Mouse (Mus musculus): ENCODE measurements around the gene Ctcf. TPM values are rescaled to one million over a fixed set of nuclear protein-coding genes. Genes with fewer than 3 reads are reported as not detected.
"Not testable (repeated sequence)": the region's sequence is repeated elsewhere in the genome, so short reads cannot be mapped to it uniquely, and the experiment has no call there.

The Ctcf gene
- 100 to 1,000 TPM in 9 of 26 experiments, 10 to 100 TPM in 17; 32.2 to 135 (median 83.9) TPM for total RNA-seq (2018; cell fraction: chromatin; rRNA removed)
- 10 to 100 TPM; 21.4 to 50.1 (median 40.2) TPM for total RNA-seq (2018; cell fraction: cytosol; rRNA removed)
- 10 to 100 TPM; 31.0 to 89.2 (median 50.9) TPM for total RNA-seq (2018; cell fraction: nucleus; rRNA removed)
- 38.0 to 50.3 TPM (median 38.3 TPM) in 3 replicates for polyA plus RNA-seq (2018)

DNA sequence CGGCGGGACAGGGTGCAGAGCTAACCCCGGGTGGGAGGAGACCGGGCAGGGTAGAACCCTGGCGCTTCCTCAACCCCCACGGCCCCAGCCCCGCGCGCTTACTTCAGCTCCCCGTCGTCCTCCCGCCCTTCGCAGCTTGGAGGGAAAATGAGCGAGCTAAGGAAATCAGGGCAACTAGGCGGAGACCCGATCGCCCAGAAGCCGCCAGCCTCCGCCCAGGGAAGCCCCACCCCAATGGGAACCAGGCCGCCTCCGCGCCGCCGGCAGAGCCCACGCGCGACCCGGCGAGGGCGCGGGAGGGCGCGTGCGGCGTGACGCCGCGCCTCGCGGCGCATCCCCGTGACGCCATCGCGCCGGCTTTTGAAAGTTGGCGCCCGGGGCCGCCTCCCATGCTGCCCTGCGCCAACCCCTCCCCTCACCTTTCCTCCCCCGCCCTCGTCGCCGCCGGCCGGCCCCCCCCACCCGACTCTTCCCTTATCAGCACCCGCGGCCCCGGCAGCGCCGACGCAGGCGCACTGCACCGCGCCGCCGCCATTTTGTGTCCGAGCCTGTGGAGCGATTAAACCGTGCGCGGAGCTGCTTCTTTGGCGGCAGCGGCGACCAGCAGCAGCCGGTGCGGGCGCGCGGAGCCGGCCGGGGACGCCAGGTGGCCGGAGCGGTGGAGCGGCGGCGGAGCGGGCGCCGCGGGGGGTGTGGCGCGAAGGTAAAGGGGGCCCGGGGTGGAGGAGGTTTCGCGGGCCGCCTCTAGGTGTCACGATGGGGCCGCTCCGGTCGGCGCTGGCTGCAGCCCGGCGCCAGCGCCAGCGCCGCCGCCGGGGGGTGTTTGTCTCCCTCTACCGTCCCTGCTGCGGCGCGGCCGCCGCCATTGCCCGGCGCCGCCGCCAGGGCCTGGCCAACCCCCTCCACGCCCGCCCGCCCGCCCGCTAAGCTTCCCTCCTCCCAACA, at the start of gene Ctcf:
Gene Ctcf (plus strand): TSS at position 551 of the 945 bp plus-strand sequence.
- WGBS (ENCODE audit: missing documents), result under 1% methylated on average over 94 of the region's 126 CpGs
- peak within 1 kb of the TSS; percentile 70 for H3K4me3 ChIP-seq (ENCODE audit: inconsistent target)
- no peaks in the 10 kb centered on the region for H3K36me3 ChIP-seq (ENCODE audit: inconsistent target)

GRCm38 (mm10) chr8:105592431-105592830, 43.9 kb upstream of the Ctcf start:
- Histone ChIP-seq H3K79me2 (ENCODE audit: inconsistent target) (no peaks in the 10 kb centered on the region), H3K27ac (no peak overlapping the region), H3K4me3 (ENCODE audit: inconsistent target) (no peak overlapping the region), H3K36me3 (ENCODE audit: inconsistent target) (no peaks in the 10 kb centered on the region)
- 81% methylated on average over 2 of the region's 2 CpGs for WGBS (ENCODE audit: missing documents)

More for the DNA sequence above, at the start of gene Ctcf:
- peak within 1 kb of the TSS; percentile 73 for H3K27ac ChIP-seq
- H3K79me2 ChIP-seq (ENCODE audit: inconsistent target), result peaks cover 47% of the 10 kb centered on the region

DNA sequence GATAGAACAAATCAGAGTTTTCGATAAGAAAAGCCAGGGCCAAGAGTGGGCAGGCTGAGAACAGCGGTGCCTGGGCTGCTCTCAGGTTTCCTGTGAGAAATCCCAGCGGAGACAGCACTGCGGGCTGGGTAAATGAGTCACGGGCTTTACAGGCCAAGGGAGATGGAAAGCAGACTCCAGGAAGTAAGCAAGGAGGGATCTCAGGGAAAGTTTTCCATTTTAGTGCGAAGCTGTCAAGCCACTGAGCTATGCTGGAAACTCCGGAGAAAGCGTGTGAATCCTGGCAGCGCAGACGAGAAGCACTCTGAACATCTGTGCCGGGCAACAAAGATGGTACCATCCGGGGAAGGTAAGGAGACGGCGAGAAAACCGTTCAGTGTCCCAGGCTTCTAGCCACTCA, 42.5 kb upstream of the Ctcf start:
- 74% methylated on average over 15 of the region's 15 CpGs for WGBS (ENCODE audit: missing documents)
- Histone ChIP-seq H3K27ac (no peak overlapping the region), H3K4me3 (ENCODE audit: inconsistent target) (no peak overlapping the region), H3K36me3 (ENCODE audit: inconsistent target) (no peaks in the 10 kb centered on the region), H3K79me2 (ENCODE audit: inconsistent target) (no peaks in the 10 kb centered on the region)

GRCm38 (mm10) chr8:105594451-105595242, 41.7 kb upstream of the Ctcf start:
- H3K36me3 ChIP-seq (ENCODE audit: inconsistent target), result no peaks in the 10 kb centered on the region
- no peaks in the 10 kb centered on the region for H3K79me2 ChIP-seq (ENCODE audit: inconsistent target)
- H3K4me3 ChIP-seq (ENCODE audit: inconsistent target), result no peak overlapping the region
- WGBS (ENCODE audit: missing documents), result 91% methylated on average over 18 of the region's 18 CpGs
- no peak overlapping the region for H3K27ac ChIP-seq

- Histone ChIP-seq H3K4me3 (ENCODE audit: inconsistent target) (peak overlapping the region; percentile 10), H3K27ac (no peak overlapping the region), H3K79me2 (ENCODE audit: inconsistent target) (no peaks in the 10 kb centered on the region), H3K36me3 (ENCODE audit: inconsistent target) (no peaks in the 10 kb centered on the region)
- WGBS (ENCODE audit: missing documents), result 2% methylated on average over 14 of the region's 14 CpGs
Measured at GRCm38 (mm10) chr8:105596362-105597034, 39.9 kb upstream of the Ctcf start.

DNA sequence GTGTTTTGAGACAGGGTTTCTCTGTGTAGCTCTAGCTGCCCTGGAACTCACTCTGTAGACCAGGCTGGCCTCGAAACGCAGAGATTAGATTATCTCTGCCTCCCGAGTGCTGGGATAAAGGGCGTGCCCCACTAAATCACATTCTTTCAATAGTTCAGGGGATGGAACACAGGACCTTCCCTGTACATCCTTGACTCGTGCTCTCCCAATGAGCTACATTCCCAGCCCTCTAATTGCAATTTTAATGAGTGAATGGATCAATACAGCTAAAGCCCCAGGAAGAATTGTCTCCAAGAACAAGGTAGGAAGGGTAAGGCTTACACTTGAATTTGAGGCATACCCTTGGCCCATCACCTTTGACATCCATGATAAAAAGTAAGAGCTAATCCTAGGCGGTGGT, 37.6 kb upstream of the Ctcf start:
- H3K79me2 ChIP-seq (ENCODE audit: inconsistent target), result no peaks in the 10 kb centered on the region
- WGBS (ENCODE audit: missing documents), result 98% methylated on average over 6 of the region's 6 CpGs
- no peak overlapping the region for H3K4me3 ChIP-seq (ENCODE audit: inconsistent target)
- H3K36me3 ChIP-seq (ENCODE audit: inconsistent target), result no peaks in the 10 kb centered on the region
- no peak overlapping the region for H3K27ac ChIP-seq

DNA sequence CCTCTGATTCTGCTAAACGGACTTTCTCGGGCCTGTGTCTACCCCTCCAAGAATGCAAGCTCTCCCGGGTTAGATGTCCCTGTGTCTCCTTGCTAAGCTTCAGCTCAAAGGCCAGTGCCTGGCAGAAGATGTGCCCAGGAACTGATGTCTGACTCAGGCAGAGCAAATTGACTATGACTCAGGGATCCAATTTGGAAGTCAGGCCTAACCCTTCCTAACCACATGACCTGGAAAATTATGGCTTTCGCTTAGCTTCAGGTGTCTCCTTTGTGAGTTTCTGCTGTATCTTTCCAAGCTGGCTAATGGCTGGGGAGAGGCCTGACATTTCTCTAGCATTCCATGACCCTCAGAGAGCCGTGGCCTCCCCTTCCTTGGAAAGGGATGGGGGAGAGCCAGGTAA, 35.1 kb upstream of the Ctcf start:
- H3K79me2 ChIP-seq (ENCODE audit: inconsistent target), result peaks cover 8% of the 10 kb centered on the region; the same call in 1 of the 2 replicates
- H3K36me3 ChIP-seq (ENCODE audit: inconsistent target), result no peaks in the 10 kb centered on the region
- H3K4me3 ChIP-seq (ENCODE audit: inconsistent target), result no peak overlapping the region
- no peak overlapping the region for H3K27ac ChIP-seq
- 84% methylated on average over 5 of the region's 5 CpGs for WGBS (ENCODE audit: missing documents)

DNA sequence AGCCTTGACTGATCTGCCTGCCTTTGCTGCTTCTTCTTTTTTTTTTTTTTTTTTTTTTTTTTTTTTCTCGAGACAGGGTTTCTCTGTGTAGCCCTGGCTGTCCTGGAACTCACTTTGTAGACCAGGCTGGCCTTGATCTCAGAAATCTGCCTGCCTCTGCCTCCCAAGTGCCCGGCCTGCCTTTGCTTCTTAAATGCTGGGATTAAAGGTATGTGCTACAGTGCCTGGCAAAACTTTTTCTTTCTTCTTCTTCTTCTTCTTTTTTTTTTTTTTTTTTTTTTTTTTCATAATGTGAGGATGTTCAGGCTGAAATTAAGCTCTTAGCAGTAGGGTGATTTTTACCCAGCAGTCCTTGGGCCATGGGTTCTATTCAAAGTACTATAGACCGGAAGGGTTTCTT, 33.8 kb upstream of the Ctcf start:
- H3K36me3 ChIP-seq (ENCODE audit: inconsistent target); H3K27ac ChIP-seq; H3K4me3 ChIP-seq (ENCODE audit: inconsistent target): not testable (repeated sequence)
- peaks cover 20% of the 10 kb centered on the region for H3K79me2 ChIP-seq (ENCODE audit: inconsistent target)
- WGBS (ENCODE audit: missing documents), result 81% methylated on average over 2 of the region's 3 CpGs

GRCm38 (mm10) chr8:105604804-105605381, 31.5 kb upstream of the Ctcf start, which contains the start of gene Ripor1:
Gene Ripor1 (plus strand): TSS chr8:105605255.
- Histone ChIP-seq H3K36me3 (ENCODE audit: inconsistent target) (no peaks in the 10 kb centered on the region), H3K79me2 (ENCODE audit: inconsistent target) (peaks cover 34% of the 10 kb centered on the region), H3K27ac (peak within 1 kb of the TSS; percentile 55), H3K4me3 (ENCODE audit: inconsistent target) (peak within 1 kb of the TSS; percentile 78)
- WGBS (ENCODE audit: missing documents), result 1% methylated on average over 34 of the region's 42 CpGs

DNA sequence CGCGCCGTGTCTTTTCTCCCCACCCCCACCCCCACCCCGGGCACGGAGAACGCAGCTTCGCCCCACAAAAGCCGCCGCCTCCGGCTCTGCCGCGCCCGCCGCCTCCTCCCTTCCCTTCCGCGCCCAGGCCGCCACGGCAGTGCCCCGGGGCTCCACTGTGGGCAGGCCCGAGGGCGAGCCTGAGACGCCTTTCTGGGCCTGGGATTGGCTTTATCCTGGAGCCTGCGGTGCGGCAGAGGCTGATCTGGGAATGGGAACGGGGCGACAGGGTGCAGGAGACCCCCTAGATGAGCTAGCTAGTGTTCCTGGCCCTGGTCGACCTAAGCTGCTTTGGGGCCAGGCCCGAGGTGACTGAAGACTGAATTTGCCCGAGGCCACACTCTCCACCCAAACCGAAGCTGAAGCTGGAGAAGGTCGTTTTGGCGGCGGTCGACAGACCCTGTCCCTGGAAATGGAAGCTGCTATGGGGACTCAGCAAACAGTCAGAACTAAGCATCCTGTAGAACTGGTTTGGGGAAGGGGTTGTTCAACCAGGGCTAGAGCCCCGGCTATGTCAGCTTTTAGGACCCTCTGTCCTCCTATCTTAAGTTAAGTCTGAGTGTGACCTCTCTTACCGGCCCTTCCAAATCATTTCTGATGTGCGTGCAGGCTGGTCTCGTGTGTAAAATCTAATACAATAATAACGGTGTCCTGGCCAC, 30.7 kb upstream of the Ctcf start:
- under 1% methylated on average over 35 of the region's 39 CpGs for WGBS (ENCODE audit: missing documents)
- Histone ChIP-seq H3K79me2 (ENCODE audit: inconsistent target) (peaks cover 41% of the 10 kb centered on the region), H3K36me3 (ENCODE audit: inconsistent target) (no peaks in the 10 kb centered on the region), H3K4me3 (ENCODE audit: inconsistent target) (peak overlapping the region; percentile 78), H3K27ac (peak overlapping the region; percentile 55)

DNA sequence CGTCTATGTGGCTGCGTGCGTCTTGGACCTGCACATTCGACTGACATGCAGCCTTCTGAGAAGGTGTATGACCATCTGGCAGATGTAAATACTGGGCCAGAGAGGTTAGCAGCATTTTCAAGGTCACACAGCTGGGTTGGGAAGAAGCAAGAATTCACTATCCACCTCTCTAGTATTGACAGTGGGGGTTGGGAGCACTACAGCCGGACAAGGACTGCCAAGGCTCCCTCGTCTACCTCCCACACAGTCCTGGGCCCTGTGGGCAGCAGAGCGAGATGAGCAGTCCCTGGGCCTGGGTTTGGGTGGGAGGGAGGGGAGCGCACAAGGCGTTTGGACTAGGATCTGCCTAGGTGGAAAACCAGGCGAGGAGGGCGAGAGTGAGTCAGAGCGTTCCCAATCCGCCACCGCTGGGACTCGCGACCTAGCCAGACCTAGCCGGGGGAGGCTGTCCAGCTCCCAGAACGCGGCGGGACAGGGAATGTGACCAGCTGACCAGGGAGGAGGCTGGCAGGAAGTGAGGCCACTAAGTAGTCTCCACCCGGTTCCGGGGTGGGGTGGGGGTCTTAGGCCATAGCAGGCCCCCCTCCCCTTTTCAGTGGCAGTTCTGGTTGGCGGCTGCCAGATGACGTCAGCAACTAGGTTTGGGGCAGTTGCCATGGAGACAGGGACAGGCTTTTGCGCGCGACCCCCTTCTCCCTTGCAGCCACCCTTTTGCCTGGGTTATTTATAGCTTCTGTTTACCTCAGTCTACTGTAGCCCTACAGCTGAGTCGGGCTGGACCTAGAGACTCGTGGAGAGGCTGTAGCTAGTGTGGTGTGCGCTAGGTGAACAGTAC, 30.0 kb upstream of the Ctcf start:
- peaks cover 49% of the 10 kb centered on the region for H3K79me2 ChIP-seq (ENCODE audit: inconsistent target)
- H3K36me3 ChIP-seq (ENCODE audit: inconsistent target), result no peaks in the 10 kb centered on the region
- 3% methylated on average over 26 of the region's 30 CpGs for WGBS (ENCODE audit: missing documents)
- H3K4me3 ChIP-seq (ENCODE audit: inconsistent target), result peak overlapping the region; percentile 78
- H3K27ac ChIP-seq, result peak overlapping the region; percentile 55

GRCm38 (mm10) chr8:105607062-105607461, 29.3 kb upstream of the Ctcf start:
- H3K36me3 ChIP-seq (ENCODE audit: inconsistent target), result no peaks in the 10 kb centered on the region
- peaks cover 56% of the 10 kb centered on the region for H3K79me2 ChIP-seq (ENCODE audit: inconsistent target)
- 19% methylated on average over 10 of the region's 10 CpGs for WGBS (ENCODE audit: missing documents)
- H3K4me3 ChIP-seq (ENCODE audit: inconsistent target), result peak overlapping the region; percentile 78
- H3K27ac ChIP-seq, result peak overlapping the region; percentile 55

DNA sequence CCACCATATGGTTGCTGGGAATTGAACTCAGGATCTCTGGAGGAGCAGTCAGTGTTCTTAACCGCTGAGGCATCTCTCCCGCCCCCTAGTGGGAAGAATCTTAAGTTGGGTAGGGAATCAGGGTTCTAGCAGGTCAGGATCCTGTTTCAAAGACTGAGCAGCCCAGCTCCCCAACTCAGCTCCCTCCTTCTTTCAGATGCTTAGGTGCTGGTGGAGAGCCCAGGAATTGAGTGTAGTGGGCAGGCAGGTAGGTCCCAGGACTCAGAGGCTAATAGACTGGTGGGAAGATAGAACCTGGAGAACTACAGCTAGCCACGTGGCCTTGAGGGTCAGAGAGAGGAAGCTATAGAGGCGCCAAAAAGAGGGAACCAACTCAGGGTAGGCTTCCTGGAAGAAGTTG, 28.7 kb upstream of the Ctcf start:
- Histone ChIP-seq H3K4me3 (ENCODE audit: inconsistent target) (no peak overlapping the region), H3K79me2 (ENCODE audit: inconsistent target) (peaks cover 62% of the 10 kb centered on the region), H3K36me3 (ENCODE audit: inconsistent target) (no peaks in the 10 kb centered on the region), H3K27ac (no peak overlapping the region)
- WGBS (ENCODE audit: missing documents), result 3% methylated on average over 4 of the region's 4 CpGs
